Mouse (Mus musculus): ENCODE data around the gene Smagp.

- no peak for TF ChIP-seq CTCF (IDR thresholded peaks at IDR 0.05; ENCODE audit: insufficient read depth, low read depth, low read length)
- no peak for TF ChIP-seq POLR2A (IDR thresholded peaks at IDR 0.05; ENCODE audit: insufficient read depth, low read depth, low read length)
Observed at GRCm38 (mm10) chr15:100574378-100574777, 62.4 kb downstream of the Smagp start.

Data from olfactory bulb, adult 2 months (tissue).